Mouse (Mus musculus) neural tube, embryonic 14.5 days (tissue): ENCODE data around the gene Nsun3. TPM values are rescaled to one million over a fixed set of nuclear protein-coding genes. Genes with fewer than 3 reads are reported as not detected.

ENCODE experiments used
- ATAC-seq: fragments of 200-750 bp; cut with Nextera tagmentation; 2 replicates; pipeline ENCODE4 v1.8.0; 2017; ENCODE audit warnings: low read depth, mild to moderate bottlenecking, moderate TSS enrichment, moderate library complexity
- H3K27ac ChIP-seq: fragments of 300-500 bp; sonication (generic); 2 replicates; pipeline ENCODE4 v1.5.1; 2014; ENCODE audit warnings: low read depth, mild to moderate bottlenecking, control low read depth, low read length, moderate library complexity, mixed read lengths
- H3K27me3 ChIP-seq: fragments of 300-500 bp; sonication (generic); 2 replicates; pipeline ENCODE4 v1.6.1; 2014; ENCODE audit warnings: low read length; ENCODE audit not compliant: control insufficient read depth, insufficient read depth
- H3K36me3 ChIP-seq: fragments of 300-500 bp; sonication (generic); 2 replicates; pipeline ENCODE4 v1.6.1; 2014; ENCODE audit warnings: low read length, mixed read lengths; ENCODE audit not compliant: control insufficient read depth, insufficient read depth
- H3K4me1 ChIP-seq: fragments of 300-500 bp; sonication (generic); 2 replicates; pipeline ENCODE4 v1.6.1; 2014; ENCODE audit warnings: low read length; ENCODE audit not compliant: control insufficient read depth, insufficient read depth
- H3K4me2 ChIP-seq: fragments of 300-500 bp; sonication (generic); 2 replicates; pipeline ENCODE4 v1.6.1; 2014; ENCODE audit warnings: mild to moderate bottlenecking, low read depth, low read length, control low read depth
- H3K4me3 ChIP-seq: fragments of 300-500 bp; sonication (generic); 2 replicates; pipeline ENCODE4 v1.5.1; 2014; ENCODE audit warnings: low read depth, low read length, control low read depth, mixed read lengths
- H3K9ac ChIP-seq: fragments of 300-500 bp; sonication (generic); replicated peaks from 2 replicates; pipeline ENCODE4 v1.6.1; 2014; ENCODE audit warnings: low read depth, mild to moderate bottlenecking, control low read depth, low read length, mixed read lengths
- H3K9me3 ChIP-seq: fragments of 300-500 bp; sonication (generic); 2 replicates; pipeline ENCODE4 v1.6.1; 2016; ENCODE audit warnings: low read length; ENCODE audit not compliant: control insufficient read depth
- WGBS: fragments of 180-500 bp; shearing (Covaris S2); extraction: QIAGEN DNeasy Blood & Tissue Kit; methylation state at CpG from one replicate; pipeline ENCODE4 v1.1.7; 2014; 5-methylcytosine and 5-hydroxymethylcytosine counted together
- polyA plus RNA-seq: library from polyadenylated mRNA; unstranded; fragments of >200 nt; fragmentation: Nextera tagmentation; extraction: Ambion mirVana; gene quantifications from 2 replicates; pipeline ENCODE4 v1.2.1, GENCODE M21; 2014

The Nsun3 gene
- polyA plus RNA-seq, 1 experiment from 2014 or later, result 12.8 TPM

GRCm38 (mm10) chr16:62810855-62811254 lies 24.2 kb upstream of the Nsun3 start:
- H3K4me3 ChIP-seq, result no peak overlapping the region

GRCm38 (mm10) chr16:62807249-62807979 lies 20.8 kb upstream of the Nsun3 start:
- no peaks in the 10 kb centered on the region for H3K36me3 ChIP-seq
- peaks cover 4% of the 10 kb centered on the region for H3K4me1 ChIP-seq
- no peak overlapping the region for H3K9ac ChIP-seq
- H3K27me3 ChIP-seq, result no peaks in the 10 kb centered on the region
- no peak overlapping the region for H3K27ac ChIP-seq
- no peaks in the 10 kb centered on the region for H3K9me3 ChIP-seq
- H3K4me2 ChIP-seq, result no peak overlapping the region
- peak; percentile 65; the same call in 1 of the 2 replicates for ATAC-seq
- no peak overlapping the region for H3K4me3 ChIP-seq
- WGBS, result 52% methylated on average over 8 of the region's 8 CpGs

More at GRCm38 (mm10) chr16:62810855-62811254, 24.2 kb upstream of the Nsun3 start:
- H3K27ac ChIP-seq, result no peak overlapping the region
- H3K9ac ChIP-seq, result no peak overlapping the region
- no peak for ATAC-seq
- no peaks in the 10 kb centered on the region for H3K9me3 ChIP-seq
- H3K4me2 ChIP-seq, result no peak overlapping the region
- H3K36me3 ChIP-seq, result no peaks in the 10 kb centered on the region
- WGBS, result 96% methylated on average over 4 of the region's 4 CpGs
- H3K4me1 ChIP-seq, result peaks cover 4% of the 10 kb centered on the region
- H3K27me3 ChIP-seq, result no peaks in the 10 kb centered on the region

- no peaks in the 10 kb centered on the region for H3K9me3 ChIP-seq
- no peak overlapping the region for H3K27ac ChIP-seq
- no peak for ATAC-seq
- WGBS, result 95% methylated on average over 3 of the region's 3 CpGs
- no peaks in the 10 kb centered on the region for H3K27me3 ChIP-seq
- no peak overlapping the region for H3K9ac ChIP-seq
- H3K36me3 ChIP-seq, result peaks cover 6% of the 10 kb centered on the region; the same call in 1 of the 2 replicates
- H3K4me2 ChIP-seq, result no peak overlapping the region
- H3K4me3 ChIP-seq, result no peak overlapping the region
- H3K4me1 ChIP-seq, result peaks cover 4% of the 10 kb centered on the region
These were observed 18.0 kb upstream of the Nsun3 start for GRCm38 (mm10) chr16:62804621-62805020.

- no peaks in the 10 kb centered on the region for H3K9me3 ChIP-seq
- no peak overlapping the region for H3K9ac ChIP-seq
- no peak for ATAC-seq
- peaks cover 6% of the 10 kb centered on the region; the same call in 1 of the 2 replicates for H3K36me3 ChIP-seq
- no peaks in the 10 kb centered on the region for H3K4me1 ChIP-seq
- no peak overlapping the region for H3K4me2 ChIP-seq
- H3K27me3 ChIP-seq, result no peaks in the 10 kb centered on the region
- 89% methylated on average over 3 of the region's 3 CpGs for WGBS
- no peak overlapping the region for H3K4me3 ChIP-seq
- H3K27ac ChIP-seq, result no peak overlapping the region
These were observed 13.2 kb upstream of the Nsun3 start for GRCm38 (mm10) chr16:62799839-62800238.

GRCm38 (mm10) chr16:62799426-62799825 lies 12.8 kb upstream of the Nsun3 start:
- Histone ChIP-seq H3K27me3 (no peaks in the 10 kb centered on the region), H3K4me3 (no peak overlapping the region), H3K9ac (no peak overlapping the region), H3K9me3 (no peaks in the 10 kb centered on the region), H3K27ac (no peak overlapping the region), H3K4me2 (no peak overlapping the region), H3K4me1 (no peaks in the 10 kb centered on the region), H3K36me3 (peaks cover 6% of the 10 kb centered on the region; the same call in 1 of the 2 replicates)
- ATAC-seq, result no peak
- 87% methylated on average over 4 of the region's 4 CpGs for WGBS

GRCm38 (mm10) chr16:62798808-62799207 lies 12.2 kb upstream of the Nsun3 start:
- Histone ChIP-seq H3K9me3 (no peaks in the 10 kb centered on the region), H3K27me3 (no peaks in the 10 kb centered on the region), H3K4me3 (no peak overlapping the region), H3K27ac (no peak overlapping the region), H3K4me2 (no peak overlapping the region), H3K9ac (no peak overlapping the region), H3K36me3 (peaks cover 6% of the 10 kb centered on the region; the same call in 1 of the 2 replicates), H3K4me1 (no peaks in the 10 kb centered on the region)
- 92% methylated on average over 3 of the region's 3 CpGs for WGBS
- no peak for ATAC-seq

GRCm38 (mm10) chr16:62796608-62797007 lies 10.0 kb upstream of the Nsun3 start:
- Histone ChIP-seq H3K4me3 (no peak overlapping the region), H3K27ac (no peak overlapping the region), H3K27me3 (no peaks in the 10 kb centered on the region), H3K9me3 (no peaks in the 10 kb centered on the region), H3K9ac (no peak overlapping the region), H3K4me1 (no peaks in the 10 kb centered on the region), H3K4me2 (no peak overlapping the region), H3K36me3 (no peaks in the 10 kb centered on the region)
- WGBS, result 91% methylated on average over 1 of the region's 1 CpGs
- no peak for ATAC-seq

- no peaks in the 10 kb centered on the region for H3K36me3 ChIP-seq
- peaks cover 19% of the 10 kb centered on the region for H3K4me1 ChIP-seq
- 71% methylated on average over 5 of the region's 5 CpGs for WGBS
- H3K9ac ChIP-seq, result no peak overlapping the region
- H3K4me3 ChIP-seq, result no peak overlapping the region
- no peak for ATAC-seq
- H3K27me3 ChIP-seq, result no peaks in the 10 kb centered on the region
- no peaks in the 10 kb centered on the region for H3K9me3 ChIP-seq
- H3K4me2 ChIP-seq, result no peak overlapping the region
- H3K27ac ChIP-seq, result no peak overlapping the region
These were observed 4.4 kb downstream of the Nsun3 start for GRCm38 (mm10) chr16:62782229-62782628.

- WGBS, result 73% methylated on average over 10 of the region's 10 CpGs
- H3K4me2 ChIP-seq, result no peak overlapping the region
- no peak overlapping the region for H3K4me3 ChIP-seq
- H3K9me3 ChIP-seq, result no peaks in the 10 kb centered on the region
- no peaks in the 10 kb centered on the region; the same call in 1 of the 2 replicates for H3K4me1 ChIP-seq
- no peaks in the 10 kb centered on the region for H3K27me3 ChIP-seq
- ATAC-seq, result no peak
- H3K27ac ChIP-seq, result no peak overlapping the region
- no peaks in the 10 kb centered on the region for H3K36me3 ChIP-seq
- no peak overlapping the region for H3K9ac ChIP-seq
These were observed 8.3 kb downstream of the Nsun3 start for GRCm38 (mm10) chr16:62778282-62778681.
